Mouse (Mus musculus) ES-Bruce4 (cell line): Measurements from ENCODE around the gene Prmt3.

Experiments
- CTCF ChIP-seq: IDR thresholded peaks from one replicate; pipeline ENCODE4 v1.8.1; 2011; ENCODE audit warnings: low read depth, low read length
- EP300 ChIP-seq: IDR thresholded peaks from 2 replicates; pipeline ENCODE4 v1.6.1; 2011; ENCODE audit warnings: low read depth, low read length; ENCODE audit not compliant: insufficient read depth
- POLR2A ChIP-seq: IDR thresholded peaks from one replicate; pipeline ENCODE4 v1.8.1; 2011; ENCODE audit warnings: low read length; ENCODE audit not compliant: insufficient read depth

DNA sequence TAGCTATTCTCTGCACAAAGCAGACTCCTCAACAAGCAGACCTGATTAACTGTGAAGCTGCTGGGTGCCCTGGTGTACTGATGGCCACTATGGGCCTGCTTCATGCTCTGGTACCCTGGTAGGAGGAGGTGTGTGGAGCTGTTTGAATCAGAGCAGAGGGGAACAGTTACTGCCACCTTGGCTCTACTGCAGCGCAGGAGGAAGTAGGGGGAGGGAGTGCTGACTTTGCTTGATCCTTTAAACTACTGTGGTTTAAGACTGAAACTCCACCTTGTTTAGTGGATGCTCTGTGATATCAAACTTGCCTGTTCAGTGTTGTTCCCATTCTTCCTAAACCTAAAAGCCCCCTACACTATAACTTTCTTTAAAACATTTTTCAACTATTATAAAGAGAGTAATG, 49.8 kb downstream of the Prmt3 start:
- TF ChIP-seq CTCF, result no peak
- no peak for TF ChIP-seq POLR2A
- TF ChIP-seq EP300, result no peak
